Mouse (Mus musculus) cerebellum, adult 8-10 months (tissue): ENCODE measurements around the gene Prkag2.
"Not testable (repeated sequence)": the region's sequence is repeated elsewhere in the genome, so short reads cannot be mapped to it uniquely, and the experiment has no call there.

Experiments used
- DNase-seq: peaks from one replicate; pipeline ENCODE4 v3.0.0; 2022

Gene Prkag2

GRCm38 (mm10) chr5:25085170-25085569 is 15.3 kb downstream of the Prkag2 start:
- DNase-seq, result no peak

- no peak for DNase-seq
Observed at GRCm38 (mm10) chr5:25083816-25084215, 16.6 kb downstream of the Prkag2 start.

GRCm38 (mm10) chr5:25082542-25082941 is 17.9 kb downstream of the Prkag2 start:
- peak; percentile 43 for DNase-seq

GRCm38 (mm10) chr5:25081545-25081944 is 18.9 kb downstream of the Prkag2 start:
- DNase-seq, result no peak

GRCm38 (mm10) chr5:25080994-25081393 is 19.4 kb downstream of the Prkag2 start:
- DNase-seq, result no peak

GRCm38 (mm10) chr5:25080438-25080945 is 19.9 kb downstream of the Prkag2 start:
- DNase-seq, result no peak

- DNase-seq, result no peak
Observed at GRCm38 (mm10) chr5:25079766-25080265, 20.6 kb downstream of the Prkag2 start.

- DNase-seq, result no peak
Observed at GRCm38 (mm10) chr5:25077873-25078651, 22.4 kb downstream of the Prkag2 start.

- not testable (repeated sequence) for DNase-seq
Observed at GRCm38 (mm10) chr5:25077258-25077657, 23.2 kb downstream of the Prkag2 start.

GRCm38 (mm10) chr5:25075623-25076022 is 24.8 kb downstream of the Prkag2 start:
- DNase-seq, result no peak

- no peak for DNase-seq
Observed at GRCm38 (mm10) chr5:25069815-25070214, 30.6 kb downstream of the Prkag2 start.

- no peak for DNase-seq
Observed at GRCm38 (mm10) chr5:25067122-25067521, 33.3 kb downstream of the Prkag2 start.

GRCm38 (mm10) chr5:25064270-25065232 is 35.9 kb downstream of the Prkag2 start:
- DNase-seq, result no peak

GRCm38 (mm10) chr5:25062506-25063132 is 37.8 kb downstream of the Prkag2 start:
- no peak for DNase-seq

- peak; percentile 71 for DNase-seq
Observed at GRCm38 (mm10) chr5:25058853-25059741, 41.3 kb downstream of the Prkag2 start.

GRCm38 (mm10) chr5:25058417-25058816 is 42.0 kb downstream of the Prkag2 start:
- DNase-seq, result peak; percentile 34

GRCm38 (mm10) chr5:25055288-25055687 is 45.2 kb downstream of the Prkag2 start:
- DNase-seq, result peak; percentile 88

- DNase-seq, result peak; percentile 56
Observed at GRCm38 (mm10) chr5:25053971-25054658, 46.3 kb downstream of the Prkag2 start.

- no peak for DNase-seq
Observed at GRCm38 (mm10) chr5:25050827-25051226, 49.6 kb downstream of the Prkag2 start.

- no peak for DNase-seq
Observed at GRCm38 (mm10) chr5:25047670-25048069, 52.8 kb downstream of the Prkag2 start.

- no peak for DNase-seq
Observed at GRCm38 (mm10) chr5:25046762-25047161, 53.7 kb downstream of the Prkag2 start.
